Mouse (Mus musculus): Measurements from ENCODE around the gene Zbtb7a.

DNA sequence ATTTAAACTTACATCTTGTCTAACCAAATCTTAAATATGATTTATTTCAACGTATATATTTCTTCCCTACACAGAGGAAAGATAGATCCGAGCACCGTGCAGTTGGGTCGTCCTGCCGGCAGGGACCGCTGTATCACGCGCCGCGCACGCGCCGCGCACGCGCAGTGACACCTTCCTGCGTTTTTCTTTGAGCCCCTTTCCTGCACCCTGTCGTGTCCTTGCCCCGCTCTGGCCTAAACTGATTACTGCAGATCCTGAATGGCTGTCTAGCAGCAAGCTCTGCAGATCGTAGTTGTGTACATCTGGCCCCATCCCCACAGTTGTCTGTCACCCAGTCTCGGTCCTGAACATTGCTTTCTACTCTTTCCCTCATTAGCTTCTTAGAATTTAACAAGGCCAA lies 38.1 kb downstream of the Zbtb7a start:
- TF ChIP-seq GATA1 (IDR thresholded peaks at IDR 0.05; ENCODE audit: borderline replicate concordance, low read length), result no peak
- no peak for TF ChIP-seq FLI1 (IDR thresholded peaks at IDR 0.05; ENCODE audit: low read length)

Data from megakaryocyte, embryonic 14.5 days (primary cell).